Mouse (Mus musculus): ENCODE results near the gene Gm40460. TPM values are rescaled to one million over a fixed set of nuclear protein-coding genes. Genes with fewer than 3 reads are reported as not detected.

Gene Gm40460
- polyA plus RNA-seq (2012; rRNA removed), result not detected in 2 replicates

GRCm38 (mm10) chr7:142240978-142241377 is at the start of gene Gm40460:
Gm40460 (minus strand) TSS chr7:142241078.

GRCm38 (mm10) chr7:142274263-142274662 is 33.4 kb upstream of the Gm40460 start, which contains the start of gene Gm4559:
Gm4559 (minus strand) TSS chr7:142274363.

GRCm38 (mm10) chr7:142258254-142258653 is 17.4 kb upstream of the Gm40460 start, which contains the start of gene Gm2431:
Gm2431 (minus strand) TSS chr7:142258354.

GRCm38 (mm10) chr7:142229871-142230270 is 11.0 kb downstream of the Gm40460 start, which contains the start of gene Krtap5-5:
Krtap5-5 (minus strand) TSS chr7:142229971.

GRCm38 (mm10) chr7:142211559-142211958 is 29.3 kb downstream of the Gm40460 start, which contains the start of gene Gm7579:
Gm7579 (plus strand) TSS chr7:142211859.

GRCm38 (mm10) chr7:142201064-142201463 is 39.8 kb downstream of the Gm40460 start, which contains the start of gene Krtap5-3:
Krtap5-3 (plus strand) TSS chr7:142201364.

Other genes with a start within 250 kb of the Gm40460 start
- gene Mob2, start 180.0 kb downstream of the Gm40460 start, polyA plus RNA-seq (2012; rRNA removed), result 40.6 and 44.6 TPM in 2 replicates
- gene Dusp8, start 145.2 kb downstream of the Gm40460 start, polyA plus RNA-seq (2012; rRNA removed), result 2.7 and 2.8 TPM in 2 replicates
- gene Gm45618, start 120.3 kb downstream of the Gm40460 start, polyA plus RNA-seq (2012; rRNA removed), result not detected in 2 replicates
- not detected in 2 replicates for gene Gm39115, start 105.0 kb downstream of the Gm40460 start, polyA plus RNA-seq (2012; rRNA removed)
- not detected in 2 replicates for gene Gm45337, start 96.5 kb downstream of the Gm40460 start, polyA plus RNA-seq (2012; rRNA removed)
- not detected in 2 replicates for gene Gm29735, start 84.0 kb downstream of the Gm40460 start, polyA plus RNA-seq (2012; rRNA removed)
- not detected in 2 replicates for gene Gm4553, start 75.3 kb downstream of the Gm40460 start, polyA plus RNA-seq (2012; rRNA removed)
- not detected in 2 replicates for gene Krtap5-2, start 65.1 kb downstream of the Gm40460 start, polyA plus RNA-seq (2012; rRNA removed)
- not detected in 2 replicates for gene Gm10153, start 50.7 kb downstream of the Gm40460 start, polyA plus RNA-seq (2012; rRNA removed)
- gene Krtap5-3, start 39.7 kb downstream of the Gm40460 start, polyA plus RNA-seq (2012; rRNA removed), result not detected in 2 replicates
- not detected in 2 replicates for gene Gm7579, start 29.2 kb downstream of the Gm40460 start, polyA plus RNA-seq (2012; rRNA removed)
- gene Krtap5-5, start 11.1 kb downstream of the Gm40460 start, polyA plus RNA-seq (2012; rRNA removed), result not detected in 2 replicates
- gene Gm2431, start 17.3 kb upstream of the Gm40460 start, polyA plus RNA-seq (2012; rRNA removed), result not detected in 2 replicates
- not detected in 2 replicates for gene Gm4559, start 33.3 kb upstream of the Gm40460 start, polyA plus RNA-seq (2012; rRNA removed)
- not detected in 2 replicates for gene Krtap5-1, start 56.0 kb upstream of the Gm40460 start, polyA plus RNA-seq (2012; rRNA removed)
- gene Krtap5-4, start 62.5 kb upstream of the Gm40460 start, polyA plus RNA-seq (2012; rRNA removed), result not detected in 2 replicates
- gene Ifitm10, start 132.7 kb upstream of the Gm40460 start, polyA plus RNA-seq (2012; rRNA removed), result 0.87 and 0.93 TPM in 2 replicates
- gene Gm49369, start 141.6 kb upstream of the Gm40460 start, polyA plus RNA-seq (2012; rRNA removed), result 0.38 and 0.44 TPM in 2 replicates
- gene Ctsd, start 147.0 kb upstream of the Gm40460 start, polyA plus RNA-seq (2012; rRNA removed), result 158 and 192 TPM in 2 replicates
- 1.5 TPM in 1 of 2 replicates, not detected in the other for gene Syt8, start 193.8 kb upstream of the Gm40460 start, polyA plus RNA-seq (2012; rRNA removed)
- gene Tnni2, start 200.7 kb upstream of the Gm40460 start, polyA plus RNA-seq (2012; rRNA removed), result 3.3 and 8.7 TPM in 2 replicates
- 12.0 and 13.8 TPM in 2 replicates for gene Lsp1, start 219.7 kb upstream of the Gm40460 start, polyA plus RNA-seq (2012; rRNA removed)